Mouse (Mus musculus) forebrain, embryonic 16.5 days (tissue): ENCODE data around the gene Haus4. TPM values are rescaled to one million over a fixed set of nuclear protein-coding genes. Genes with fewer than 3 reads are reported as not detected.
A peak's percentile ranks its signal among the peaks of the same experiment; 100 is the strongest.

Experiments
- ATAC-seq: fragments of 200-750 bp; cut with Nextera tagmentation; 2 replicates; pipeline ENCODE4 v1.8.0; 2017; ENCODE audit warnings: mild to moderate bottlenecking, moderate library complexity
- H3K27ac ChIP-seq: fragments of 300-500 bp; sonication (generic); 2 replicates; pipeline ENCODE4 v1.5.1; 2014; ENCODE audit warnings: low read length, control low read depth
- H3K27me3 ChIP-seq: fragments of 300-500 bp; sonication (generic); replicated peaks from 2 replicates; pipeline ENCODE4 v1.6.1; 2014; ENCODE audit warnings: low read length; ENCODE audit not compliant: control insufficient read depth, insufficient read depth
- H3K36me3 ChIP-seq: fragments of 300-500 bp; sonication (generic); 2 replicates; pipeline ENCODE4 v1.6.1; 2014; ENCODE audit not compliant: control insufficient read depth, insufficient read depth
- H3K4me1 ChIP-seq: fragments of 300-500 bp; sonication (generic); replicated peaks from 2 replicates; pipeline ENCODE4 v1.6.1; 2014; ENCODE audit warnings: low read length; ENCODE audit not compliant: control insufficient read depth, insufficient read depth
- H3K4me2 ChIP-seq: fragments of 300-500 bp; sonication (generic); 2 replicates; pipeline ENCODE4 v1.6.1; 2014; ENCODE audit warnings: mild to moderate bottlenecking, low read length, control low read depth
- H3K4me3 ChIP-seq: fragments of 300-500 bp; sonication (generic); replicated peaks from 2 replicates; pipeline ENCODE4 v1.5.1; 2014; ENCODE audit warnings: mild to moderate bottlenecking, low read length, control low read depth
- H3K9ac ChIP-seq: fragments of 300-500 bp; sonication (generic); replicated peaks from 2 replicates; pipeline ENCODE4 v1.6.1; 2014; ENCODE audit warnings: low read depth, low read length, control low read depth
- H3K9me3 ChIP-seq: fragments of 300-500 bp; sonication (generic); 2 replicates; pipeline ENCODE4 v1.6.1; 2016; ENCODE audit warnings: low read length; ENCODE audit not compliant: control insufficient read depth
- WGBS: fragments of 180-500 bp; shearing (Covaris S2); extraction: QIAGEN DNeasy Blood & Tissue Kit; methylation state at CpG from one replicate; pipeline ENCODE4 v1.1.7; 2014; 5-methylcytosine and 5-hydroxymethylcytosine counted together
- polyA plus RNA-seq: library from polyadenylated mRNA; unstranded; fragments of >200 nt; fragmentation: Nextera tagmentation; extraction: Ambion mirVana; gene quantifications from 2 replicates; pipeline ENCODE4 v1.2.1, GENCODE M21; 2015

The Haus4 gene
- 25.9 and 29.2 TPM in 2 replicates for polyA plus RNA-seq

DNA sequence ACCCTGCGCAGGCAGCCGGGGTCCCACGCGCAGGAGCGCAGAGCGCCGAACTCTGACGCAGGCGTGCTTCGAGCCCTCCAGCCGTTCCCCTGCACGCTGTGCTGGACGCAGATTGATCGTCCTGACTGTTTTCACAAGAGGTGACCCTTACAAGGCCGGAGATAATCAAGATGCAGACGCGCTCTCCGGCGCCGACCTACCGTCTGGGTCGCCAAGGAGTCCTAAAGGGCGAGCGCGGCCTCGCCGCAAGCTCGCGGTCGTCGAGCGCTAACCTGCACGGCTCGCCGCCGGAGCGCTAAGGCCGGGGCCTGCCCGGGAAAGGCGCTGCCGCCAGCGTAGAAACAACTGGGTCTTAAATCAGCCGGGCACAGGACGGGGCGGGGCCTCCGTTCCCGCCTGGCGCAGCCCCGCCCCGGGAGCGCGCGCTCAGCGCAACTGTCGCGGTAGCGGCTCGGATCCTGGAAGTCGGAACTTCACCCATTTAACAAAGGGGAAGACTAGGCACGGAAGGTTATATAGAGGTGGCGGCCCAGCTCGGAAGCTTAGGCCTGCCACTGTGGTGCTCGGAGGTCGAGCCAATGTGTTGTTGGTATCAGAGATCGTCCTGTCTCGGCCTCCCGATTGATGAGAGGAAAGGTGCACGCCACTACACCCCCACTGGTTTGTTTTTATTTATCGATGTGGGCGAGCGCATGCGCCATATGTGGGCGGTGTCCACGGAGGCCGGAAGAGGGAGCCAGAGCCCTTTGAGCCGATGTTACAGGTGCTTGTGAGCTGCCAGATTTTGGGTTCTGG, at the start of gene Haus4:
Gene Haus4, minus strand, starts transcription at position 642 of the 795 bp plus-strand sequence.
- peak within 1 kb of the TSS; percentile 66 for H3K9ac ChIP-seq
- H3K36me3 ChIP-seq: no peaks in the 10 kb centered on the region; the same call in 1 of the 2 replicates
- peak within 1 kb of the TSS; percentile 31; the same call in 1 of the 2 replicates for H3K27ac ChIP-seq
- ATAC-seq: peak; percentile 95
- H3K4me3 ChIP-seq: peak within 1 kb of the TSS; percentile 69
- under 1% methylated on average over 76 of the region's 76 CpGs for WGBS
- H3K4me1 ChIP-seq: peaks cover 7% of the 10 kb centered on the region
- no peaks in the 10 kb centered on the region for H3K27me3 ChIP-seq
- no peaks in the 10 kb centered on the region for H3K9me3 ChIP-seq
- peak within 1 kb of the TSS; percentile 95 for H3K4me2 ChIP-seq

DNA sequence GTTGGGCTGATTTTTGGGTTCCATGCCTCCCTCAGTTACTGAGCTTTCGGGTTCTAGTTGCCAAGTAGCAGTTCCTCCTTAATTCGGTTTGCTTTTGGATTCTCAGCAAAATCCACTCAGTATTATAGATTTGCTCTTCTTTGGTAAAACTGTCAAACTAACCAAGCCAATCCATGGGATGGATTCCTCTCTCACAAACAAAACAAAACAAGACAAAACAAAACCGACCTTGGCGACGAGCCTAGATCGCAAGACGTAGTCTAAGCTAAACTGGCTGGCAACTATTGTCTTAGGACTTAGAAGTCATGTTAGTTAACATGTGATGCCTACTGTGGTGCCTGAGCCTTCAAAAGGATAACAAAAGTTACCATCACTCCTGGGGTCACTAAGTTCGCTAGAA, 49.3 kb upstream of the Haus4 start:
- Histone ChIP-seq H3K27ac (peak overlapping the region; percentile 75), H3K9me3 (no peaks in the 10 kb centered on the region), H3K9ac (no peak overlapping the region), H3K36me3 (no peaks in the 10 kb centered on the region), H3K4me3 (peak overlapping the region; percentile 81), H3K4me2 (peak overlapping the region; percentile 49), H3K27me3 (no peaks in the 10 kb centered on the region), H3K4me1 (peaks cover 14% of the 10 kb centered on the region)
- ATAC-seq: no peak
- 80% methylated on average over 8 of the region's 8 CpGs for WGBS

DNA sequence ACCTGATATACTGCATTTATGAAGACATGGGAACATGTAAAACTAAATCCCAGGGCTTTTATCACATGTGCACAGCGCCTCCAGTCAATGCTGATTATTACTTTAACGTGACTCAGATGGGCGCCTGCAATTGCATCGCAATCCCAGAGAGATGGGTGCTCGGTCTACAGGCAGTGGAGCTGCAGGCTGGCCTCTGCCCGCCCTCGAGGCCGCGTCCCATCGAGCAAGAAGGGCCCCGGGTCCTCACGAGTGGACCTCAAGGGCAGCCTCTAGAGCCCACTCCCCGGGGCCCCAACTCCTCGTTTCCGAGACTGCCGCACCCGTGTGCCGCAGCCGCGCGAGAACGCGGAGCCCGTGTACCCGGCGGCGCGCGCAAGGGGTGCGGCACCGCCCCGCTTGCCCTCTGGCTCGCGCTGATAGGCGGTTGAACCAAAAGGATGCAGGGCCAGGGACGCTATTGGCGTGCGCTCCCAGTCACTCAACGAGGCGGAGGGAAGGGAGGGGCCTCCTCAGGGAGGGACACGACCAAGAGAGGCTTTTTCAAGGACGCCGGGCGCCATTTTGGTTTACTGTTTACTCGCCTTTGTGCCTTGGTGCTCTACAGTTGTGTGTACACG, 48.7 kb upstream of the Haus4 start:
- Histone ChIP-seq H3K27me3 (no peaks in the 10 kb centered on the region), H3K4me2 (peak overlapping the region; percentile 49), H3K4me3 (peak overlapping the region; percentile 81), H3K27ac (peak overlapping the region; percentile 98), H3K4me1 (peaks cover 14% of the 10 kb centered on the region), H3K36me3 (no peaks in the 10 kb centered on the region), H3K9ac (peak overlapping the region; percentile 91), H3K9me3 (no peaks in the 10 kb centered on the region)
- peak; percentile 99 for ATAC-seq
- WGBS: under 1% methylated on average over 46 of the region's 46 CpGs

DNA sequence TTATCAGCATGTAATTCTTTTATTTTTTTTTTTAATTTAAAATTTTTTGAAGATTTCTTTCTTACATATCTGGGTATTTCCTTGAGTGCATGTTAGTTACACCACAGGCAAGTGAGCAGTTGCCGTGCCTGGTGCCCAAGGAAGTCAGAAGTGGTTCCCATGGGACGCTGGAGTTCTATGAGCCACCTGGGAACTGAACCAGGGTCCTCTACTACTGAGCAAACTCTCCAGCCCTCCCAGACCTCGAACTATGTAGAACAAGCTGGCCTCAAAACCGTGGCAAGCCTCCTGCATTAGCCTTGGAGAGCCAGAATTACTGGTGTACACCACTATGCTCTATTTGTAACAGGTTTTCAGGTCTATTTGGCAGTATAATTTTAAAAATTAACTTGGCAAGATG, 48.2 kb upstream of the Haus4 start:
- Histone ChIP-seq H3K36me3 (no peaks in the 10 kb centered on the region), H3K4me1 (peaks cover 14% of the 10 kb centered on the region), H3K9ac (peak overlapping the region; percentile 91), H3K4me2 (peak overlapping the region; percentile 49), H3K27me3 (no peaks in the 10 kb centered on the region), H3K27ac (peak overlapping the region; percentile 98), H3K4me3 (peak overlapping the region; percentile 81), H3K9me3 (no peaks in the 10 kb centered on the region)
- peak; percentile 16 for ATAC-seq
- WGBS: 37% methylated on average over 4 of the region's 4 CpGs

DNA sequence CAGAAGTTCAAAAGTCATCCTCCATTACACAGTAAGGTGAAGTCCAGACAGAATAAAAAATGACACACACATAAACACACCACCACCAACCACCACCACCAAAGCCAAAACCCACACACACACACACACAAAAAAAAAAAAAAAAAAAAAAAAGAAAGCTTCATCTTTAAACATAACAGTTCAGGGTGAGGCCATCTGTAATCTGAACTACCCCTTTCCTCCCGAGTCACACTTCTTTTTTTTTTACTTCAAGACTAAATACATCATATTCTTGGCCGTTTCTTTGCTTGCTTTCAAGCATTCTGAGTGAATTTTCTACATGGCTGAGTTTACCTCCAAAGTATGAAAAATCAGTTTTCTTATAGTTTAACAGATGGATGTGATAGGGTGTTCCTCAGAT, 47.2 kb upstream of the Haus4 start:
- H3K9ac ChIP-seq: no peak overlapping the region
- WGBS: 85% methylated on average over 2 of the region's 2 CpGs
- no peak overlapping the region for H3K4me2 ChIP-seq
- H3K27ac ChIP-seq: no peak overlapping the region
- H3K4me1 ChIP-seq: peaks cover 14% of the 10 kb centered on the region
- ATAC-seq: no peak
- H3K36me3 ChIP-seq: no peaks in the 10 kb centered on the region
- no peak overlapping the region for H3K4me3 ChIP-seq
- H3K9me3 ChIP-seq: no peaks in the 10 kb centered on the region
- H3K27me3 ChIP-seq: no peaks in the 10 kb centered on the region

DNA sequence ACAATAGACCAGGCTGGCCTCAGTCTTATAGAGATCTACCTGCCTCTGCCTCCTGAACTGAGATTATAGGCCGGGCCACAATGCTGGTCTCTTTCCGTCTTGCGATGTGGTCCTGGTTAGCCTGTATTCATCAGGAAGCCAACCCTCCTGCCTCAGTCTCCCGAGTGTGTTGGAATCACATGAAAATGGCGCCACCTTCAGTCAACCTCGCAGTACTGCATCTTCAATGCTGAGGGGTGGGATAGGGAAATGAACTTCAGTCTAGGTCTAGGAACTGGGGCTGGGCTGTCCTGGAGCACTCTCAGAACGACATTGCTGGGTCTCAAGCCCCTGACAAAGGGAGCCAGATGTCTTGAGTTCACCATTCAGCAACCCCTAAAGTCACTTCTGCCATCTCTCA, 42.7 kb upstream of the Haus4 start:
- 80% methylated on average over 7 of the region's 7 CpGs for WGBS

DNA sequence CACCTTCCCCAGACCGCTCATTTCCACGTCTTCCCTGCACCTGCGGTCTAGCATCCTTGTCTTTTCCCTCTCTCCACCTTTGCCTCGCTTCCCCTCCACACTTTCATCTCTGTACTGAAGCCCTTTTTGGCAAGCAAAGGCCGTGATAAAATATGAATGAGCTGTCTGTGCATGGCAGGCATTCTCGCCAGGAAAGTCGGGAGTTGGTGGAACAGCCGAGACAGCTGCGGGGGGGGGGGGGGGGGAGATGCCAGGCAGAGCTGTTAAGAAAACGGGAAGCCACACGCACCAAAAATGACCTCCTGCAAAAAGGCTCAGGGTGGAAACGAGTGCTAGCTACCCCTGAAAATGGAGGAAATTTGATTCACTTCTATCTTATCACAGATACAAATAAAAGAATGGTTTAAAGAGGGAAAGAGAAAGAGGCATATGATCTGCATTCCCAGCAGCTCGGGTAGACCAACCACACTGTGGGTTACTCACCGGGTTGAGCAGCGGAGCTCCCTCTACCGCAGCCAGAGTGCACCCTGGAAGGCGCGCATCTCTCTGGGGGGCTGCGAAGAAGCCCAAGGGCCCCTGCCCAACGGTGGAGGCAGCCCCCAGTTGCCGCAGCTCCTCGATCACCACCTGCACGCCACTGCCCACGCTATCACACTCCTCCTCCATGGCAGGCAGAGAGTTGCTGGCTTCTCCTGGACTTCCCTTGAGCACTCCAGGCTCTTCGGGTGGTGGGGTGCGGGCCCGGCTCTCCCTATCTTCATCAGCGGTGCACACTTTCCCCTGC, 40.4 kb upstream of the Haus4 start:
- H3K4me2 ChIP-seq: 0 out of 2 replicates have a peak overlapping the region, but pooled peaks have one; percentile 8
- WGBS: 63% methylated on average over 28 of the region's 28 CpGs
- no peaks in the 10 kb centered on the region for H3K27me3 ChIP-seq
- no peak overlapping the region for H3K4me3 ChIP-seq
- H3K27ac ChIP-seq: peak overlapping the region; percentile 25; the same call in 1 of the 2 replicates
- no peaks in the 10 kb centered on the region for H3K4me1 ChIP-seq
- no peaks in the 10 kb centered on the region for H3K9me3 ChIP-seq
- H3K36me3 ChIP-seq: no peaks in the 10 kb centered on the region
- no peak overlapping the region for H3K9ac ChIP-seq
- ATAC-seq: peak; percentile 54

More for the DNA sequence above, 42.7 kb upstream of the Haus4 start:
- Histone ChIP-seq H3K9ac (no peak overlapping the region), H3K4me1 (peaks cover under 1% of the 10 kb centered on the region), H3K27me3 (no peaks in the 10 kb centered on the region), H3K4me3 (no peak overlapping the region), H3K9me3 (no peaks in the 10 kb centered on the region), H3K4me2 (no peak overlapping the region), H3K27ac (no peak overlapping the region), H3K36me3 (no peaks in the 10 kb centered on the region)
- no peak for ATAC-seq

DNA sequence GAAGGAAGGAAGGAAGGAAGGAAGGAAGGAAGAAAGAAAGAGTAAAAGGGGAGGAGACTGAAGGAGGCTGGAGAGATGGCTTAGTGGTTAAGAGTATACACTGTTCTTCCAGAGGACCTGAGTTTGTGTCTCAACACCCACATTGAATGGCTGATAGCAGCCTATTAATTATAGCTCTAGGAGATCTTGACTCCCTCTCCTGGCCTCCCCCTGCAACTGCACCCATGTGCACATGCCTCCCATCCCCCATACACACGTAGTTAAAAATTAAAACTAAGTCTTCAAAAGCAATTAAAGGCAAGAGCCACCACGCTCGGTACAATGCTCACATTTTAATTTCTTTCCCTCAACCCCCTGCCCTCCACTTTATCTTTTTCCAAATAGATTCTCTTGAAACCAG, 39.6 kb upstream of the Haus4 start:
- 85% methylated on average over 3 of the region's 3 CpGs for WGBS
- Histone ChIP-seq H3K4me1 (no peaks in the 10 kb centered on the region), H3K27me3 (no peaks in the 10 kb centered on the region), H3K36me3 (no peaks in the 10 kb centered on the region), H3K27ac (no peak overlapping the region), H3K9me3 (no peaks in the 10 kb centered on the region), H3K4me3 (no peak overlapping the region), H3K4me2 (no peak overlapping the region), H3K9ac (no peak overlapping the region)
- no peak for ATAC-seq
